Mouse (Mus musculus): Measurements from ENCODE around the gene Pax8.
A peak's percentile ranks its signal among the peaks of the same experiment; 100 is the strongest.

The Pax8 gene

DNA sequence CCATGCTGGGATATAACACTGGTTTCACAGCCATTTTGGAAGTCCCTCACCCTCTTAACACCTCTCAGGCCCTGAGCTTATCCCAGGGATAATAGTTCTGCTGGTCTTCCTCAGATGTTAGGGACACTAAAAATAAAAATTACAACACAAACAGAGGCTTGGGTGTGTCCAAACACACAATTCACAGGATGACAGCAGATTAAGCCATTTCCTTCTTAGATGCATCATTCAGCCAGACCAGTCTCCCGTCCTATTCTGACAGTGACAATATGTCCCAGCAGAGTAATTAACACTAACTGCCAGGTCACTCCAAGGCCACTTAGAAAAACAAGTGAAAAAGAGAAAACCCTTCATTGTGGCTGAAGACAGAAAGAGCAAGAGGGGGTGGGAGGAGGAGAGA is 8.2 kb downstream of the Pax8 start:
- no peak for DNase-seq (ENCODE audit: low read depth, low spot score)

GRCm38 (mm10) chr2:24460808-24461127 is 14.6 kb downstream of the Pax8 start:
- peak; percentile 88 for DNase-seq (ENCODE audit: low read depth, low spot score)

DNA sequence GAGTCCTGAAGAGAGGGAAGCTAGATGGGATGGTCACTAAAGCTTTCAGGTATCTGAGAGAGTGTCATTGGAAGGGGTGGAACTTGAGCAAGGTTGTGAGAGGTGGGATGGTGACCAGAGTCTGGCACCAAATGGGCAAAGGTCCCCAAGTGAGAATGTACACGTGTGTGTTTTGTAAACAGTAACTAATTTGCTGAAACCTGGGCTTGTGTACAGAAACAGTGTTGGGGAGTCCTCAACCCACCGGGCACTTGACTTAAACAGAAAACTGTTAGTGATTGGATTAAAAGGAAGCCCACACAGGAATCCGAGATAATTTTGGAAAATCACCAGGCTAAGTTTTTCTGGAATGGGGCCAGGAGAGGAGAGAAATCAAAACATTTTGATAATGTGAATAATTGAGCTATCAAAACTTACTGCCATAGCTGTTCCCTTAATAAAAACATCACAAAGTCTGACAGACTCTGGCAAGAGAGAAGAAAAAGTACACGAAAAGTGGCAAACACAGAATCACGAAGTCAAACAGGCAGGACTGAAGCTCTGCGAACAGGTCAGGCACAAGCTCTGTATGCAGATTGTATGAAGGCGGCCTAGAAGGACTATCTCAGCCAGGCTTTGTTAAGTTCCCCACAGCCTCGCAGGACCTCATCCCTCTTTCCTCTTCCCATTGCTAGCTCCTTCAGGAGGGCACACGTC is 15.1 kb downstream of the Pax8 start:
- DNase-seq (ENCODE audit: low read depth, low spot score), result no peak

DNA sequence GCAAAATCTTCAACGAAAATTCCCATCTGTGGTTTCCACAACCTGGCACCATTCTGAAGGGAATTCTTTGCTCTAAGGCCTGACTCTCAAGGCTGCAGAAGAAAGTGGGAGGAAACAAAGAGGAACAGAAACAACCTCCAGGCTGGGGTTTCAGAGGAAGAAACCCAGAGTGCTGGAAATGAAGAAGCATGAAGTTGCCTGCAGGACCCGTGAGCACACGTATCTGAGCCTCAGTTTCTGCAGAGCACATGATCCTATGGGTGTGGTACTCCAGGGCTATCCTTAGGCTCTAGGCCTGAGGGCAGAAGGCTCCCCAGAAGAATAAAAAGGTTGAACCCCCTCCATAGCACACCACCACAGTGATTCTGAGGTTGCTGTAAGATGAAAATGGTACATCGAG is 18.6 kb downstream of the Pax8 start:
- no peak for DNase-seq (ENCODE audit: low read depth, low spot score)

- DNase-seq (ENCODE audit: low read depth, low spot score), result no peak
Observed at GRCm38 (mm10) chr2:24455057-24455855, 20.1 kb downstream of the Pax8 start.

GRCm38 (mm10) chr2:24454429-24455011 is 20.9 kb downstream of the Pax8 start:
- DNase-seq (ENCODE audit: low read depth, low spot score), result no peak

DNA sequence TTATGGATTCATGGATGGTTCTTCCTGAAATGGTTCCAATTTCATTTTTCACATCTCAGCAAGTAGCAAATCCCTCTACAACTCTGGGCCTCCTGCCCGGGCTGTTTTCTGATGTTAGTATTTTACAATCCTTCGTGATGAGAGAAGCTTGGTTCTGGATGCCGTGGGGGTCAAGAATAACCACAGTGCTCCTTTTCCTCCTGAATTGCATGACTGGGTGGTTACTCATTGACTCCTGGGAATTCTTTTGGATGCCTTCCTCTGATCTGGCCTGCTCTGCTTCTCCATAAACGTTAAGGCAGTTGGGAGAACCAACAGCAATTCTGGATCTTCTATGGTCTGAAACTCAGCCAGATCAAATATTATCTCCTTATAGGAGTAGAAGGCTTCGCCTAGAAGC is 22.2 kb downstream of the Pax8 start:
- no peak for DNase-seq (ENCODE audit: low read depth, low spot score)

DNA sequence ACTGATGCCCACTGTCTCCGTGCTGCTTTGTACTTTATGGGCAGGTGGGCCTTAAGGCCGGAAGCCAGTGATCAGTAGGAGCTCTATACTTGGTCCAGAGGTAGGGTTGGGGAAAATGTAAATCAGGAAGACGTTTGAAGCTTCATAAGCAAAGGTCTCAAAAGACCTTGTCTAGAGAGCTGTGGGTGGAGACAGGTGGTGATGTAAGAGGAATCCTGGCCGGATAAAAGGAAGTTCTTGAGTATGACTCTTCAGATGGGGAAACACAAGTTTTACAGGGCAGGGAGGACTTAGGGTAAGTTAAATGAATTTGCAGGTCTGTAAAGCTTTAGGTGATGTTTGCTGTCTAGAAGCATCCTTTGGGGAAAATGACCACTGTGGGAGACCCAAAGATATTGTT is 26.3 kb downstream of the Pax8 start:
- no peak for DNase-seq (ENCODE audit: low read depth, low spot score)

DNA sequence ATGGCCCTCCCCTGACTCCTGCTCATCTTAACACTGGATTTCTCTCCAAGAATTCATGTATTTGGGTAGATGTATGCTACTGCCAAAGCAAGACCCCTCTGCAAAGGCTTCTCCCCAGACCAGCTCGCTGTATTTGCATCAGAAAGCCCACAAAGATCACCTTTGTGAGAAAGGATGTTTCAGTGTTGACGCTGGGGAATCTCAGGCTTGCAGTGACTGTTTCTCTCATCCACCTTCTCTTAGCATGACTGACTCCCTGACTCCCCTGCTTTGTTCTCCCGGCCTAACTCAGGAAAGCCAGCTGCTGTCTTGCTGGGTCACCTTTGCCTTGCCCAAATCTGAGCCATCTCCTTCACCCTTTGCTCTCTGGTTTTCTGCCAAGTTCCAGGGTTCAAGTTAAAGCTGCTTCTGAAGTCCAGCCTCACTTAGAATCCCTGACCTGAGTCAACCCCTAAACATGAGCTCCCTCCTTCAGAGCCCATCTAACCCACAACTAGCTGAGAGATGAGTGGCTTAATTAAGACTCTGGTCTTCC is 32.1 kb downstream of the Pax8 start:
- DNase-seq (ENCODE audit: low read depth, low spot score), result peak; percentile 51

DNA sequence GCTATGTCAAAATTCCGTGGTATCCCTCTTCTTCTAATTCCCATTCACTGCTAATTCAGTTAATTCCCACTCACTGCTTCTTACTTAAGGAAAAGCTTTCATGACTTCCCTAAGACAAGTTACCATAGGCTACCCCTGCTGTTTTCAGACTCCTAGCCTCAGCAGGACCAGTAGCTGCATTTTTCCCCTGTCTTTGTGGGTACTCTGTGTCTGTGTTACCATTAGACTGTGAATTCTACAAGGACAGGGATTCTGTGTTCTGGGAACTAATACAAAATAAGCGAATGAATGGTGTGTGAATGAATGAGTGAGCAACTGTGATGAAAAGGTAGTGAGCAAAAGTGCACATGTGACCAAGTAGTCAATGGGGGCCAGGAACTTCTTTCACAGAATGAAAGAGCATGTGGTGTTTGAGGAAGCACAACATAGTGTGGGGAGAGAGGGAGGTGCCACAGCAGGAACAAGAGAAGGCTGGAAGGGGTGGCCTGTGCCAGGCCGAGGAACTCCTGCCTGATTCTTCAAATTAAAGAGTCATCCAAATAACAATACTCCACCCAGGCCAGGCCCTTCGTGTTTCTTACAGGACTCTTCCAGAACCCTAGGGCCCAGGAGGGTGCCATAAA is 33.0 kb downstream of the Pax8 start:
- DNase-seq (ENCODE audit: low read depth, low spot score), result no peak

GRCm38 (mm10) chr2:24441899-24442298 is 33.5 kb downstream of the Pax8 start:
- no peak for DNase-seq (ENCODE audit: low read depth, low spot score)

- DNase-seq (ENCODE audit: low read depth, low spot score), result no peak
Observed at GRCm38 (mm10) chr2:24440056-24440455, 35.3 kb downstream of the Pax8 start.

GRCm38 (mm10) chr2:24435699-24436098 is 39.7 kb downstream of the Pax8 start:
- no peak for DNase-seq (ENCODE audit: low read depth, low spot score)

- DNase-seq (ENCODE audit: low read depth, low spot score), result no peak
Observed at GRCm38 (mm10) chr2:24434670-24435069, 40.7 kb downstream of the Pax8 start.

- DNase-seq (ENCODE audit: low read depth, low spot score), result no peak
Observed at GRCm38 (mm10) chr2:24429806-24430205, 45.6 kb downstream of the Pax8 start.

- DNase-seq (ENCODE audit: low read depth, low spot score), result no peak
Observed at GRCm38 (mm10) chr2:24427866-24428675, 47.3 kb downstream of the Pax8 start.

DNA sequence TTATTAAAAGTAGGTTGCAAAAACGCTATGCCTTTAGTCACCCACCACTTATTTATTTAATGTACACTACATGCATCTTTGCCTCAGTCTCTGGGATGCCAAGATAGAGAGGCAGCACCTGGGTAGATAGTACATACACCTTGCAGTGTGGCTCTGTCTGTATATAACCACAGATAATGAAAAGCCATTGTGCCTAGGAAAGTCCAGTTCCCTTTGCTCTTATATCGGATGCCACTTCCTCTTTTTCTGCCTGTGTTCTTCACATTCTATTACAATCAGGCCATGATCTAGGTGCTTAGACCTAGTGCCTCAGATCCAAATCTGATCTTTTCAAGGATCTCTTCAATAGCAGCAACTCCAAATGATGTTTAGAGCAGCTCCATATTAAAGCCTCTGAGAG is 49.8 kb downstream of the Pax8 start:
- DNase-seq (ENCODE audit: low read depth, low spot score), result no peak

DNA sequence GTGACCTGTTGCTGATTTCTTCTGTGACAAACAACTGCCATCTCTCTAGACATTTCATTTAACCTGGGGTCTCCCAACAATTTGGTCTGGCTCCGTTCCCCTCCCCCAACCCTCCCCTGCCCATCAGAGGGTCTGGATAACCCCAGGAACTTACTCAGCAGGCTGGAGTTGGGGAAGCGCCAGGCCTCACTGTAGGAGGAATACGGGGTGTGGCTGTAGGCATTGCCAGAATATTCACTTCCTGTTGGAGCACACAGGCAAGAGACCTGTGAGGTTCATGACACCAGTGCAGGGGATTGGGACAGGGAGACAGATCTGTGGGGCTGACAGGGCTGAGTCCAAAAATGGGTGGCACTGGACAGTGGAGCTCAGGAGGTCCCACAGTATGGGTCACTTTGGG is 52.6 kb downstream of the Pax8 start:
- DNase-seq (ENCODE audit: low read depth, low spot score), result no peak

GRCm38 (mm10) chr2:24421211-24421863 is 54.1 kb downstream of the Pax8 start:
- no peak for DNase-seq (ENCODE audit: low read depth, low spot score)

DNA sequence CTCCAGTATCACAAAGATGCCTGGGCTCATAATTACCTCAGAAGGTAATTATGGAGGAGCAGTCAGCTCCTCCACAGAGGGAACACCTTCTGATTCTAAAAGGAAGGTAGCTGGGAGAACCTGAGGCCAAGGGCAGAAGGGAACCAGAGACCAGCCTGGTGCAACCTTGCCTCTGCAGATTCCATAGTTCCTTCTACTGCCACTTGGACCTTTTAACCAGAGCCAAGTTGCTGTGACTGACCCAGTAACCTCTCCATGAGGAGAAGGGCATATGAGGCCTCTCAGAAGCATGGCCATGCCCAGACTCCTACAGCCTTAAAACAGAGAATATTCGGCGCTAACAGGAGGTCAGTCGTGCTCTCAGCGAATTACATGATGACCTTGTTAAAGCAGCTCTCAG is 57.8 kb downstream of the Pax8 start:
- DNase-seq (ENCODE audit: low read depth, low spot score), result no peak

GRCm38 (mm10) chr2:24417106-24417505 is 58.3 kb downstream of the Pax8 start:
- no peak for DNase-seq (ENCODE audit: low read depth, low spot score)

Measured in ZHBTc4 (cell line).